Mouse (Mus musculus): Measurements from ENCODE around the gene Mitf. TPM values are rescaled to one million over a fixed set of nuclear protein-coding genes. Genes with fewer than 3 reads are reported as not detected.

Gene Mitf
- total and polyA plus RNA-seq, 3 experiments = 0.33 TPM; not detected in 2

DNA sequence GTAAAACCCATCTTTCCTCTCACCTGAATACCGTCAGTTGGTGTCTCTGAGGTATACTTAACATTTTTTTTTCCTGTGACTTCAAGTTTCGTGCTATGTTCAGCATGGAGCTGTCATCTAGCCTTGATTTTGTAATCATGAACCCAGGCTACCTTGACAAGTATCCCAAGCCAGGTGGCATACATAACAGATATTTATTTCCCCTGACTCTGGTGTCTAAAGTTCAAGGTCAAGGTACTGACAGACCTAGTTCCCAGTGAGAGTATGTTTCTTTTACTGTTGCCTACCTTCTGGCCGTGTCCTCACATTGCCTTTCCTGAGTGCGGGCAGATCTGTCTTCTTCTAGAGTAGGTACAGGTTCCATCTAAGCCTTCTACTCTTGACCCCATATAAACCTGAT is 78.1 kb downstream of the Mitf start:
- Histone ChIP-seq H3K4me3 (ENCODE audit: low read depth, low read length) (no peak overlapping the region), H3K9me3 (replicated peaks) (peaks cover 31% of the 10 kb centered on the region), H3K4me1 (ENCODE audit: insufficient read depth, low read depth, low read length) (no peaks in the 10 kb centered on the region), H3K36me3 (replicated peaks) (no peaks in the 10 kb centered on the region), H3K27me3 (ENCODE audit: insufficient read depth, low read length) (no peaks in the 10 kb centered on the region)
- TF ChIP-seq CTCF (IDR thresholded peaks at IDR 0.05; ENCODE audit: low read depth, low read length) = no peak
- no peak for TF ChIP-seq POLR2AphosphoS5 (IDR thresholded peaks at IDR 0.05; ENCODE audit: insufficient replicate concordance, low read depth, low read length)
- TF ChIP-seq GATA1 (IDR thresholded peaks at IDR 0.05; ENCODE audit: borderline replicate concordance, low read length) = no peak
- TF ChIP-seq TAL1 (conservative IDR thresholded peaks at IDR 0.05; ENCODE audit: low read depth, low read length) = no peak
- no peak for TF ChIP-seq GATA2 (IDR thresholded peaks at IDR 0.05; ENCODE audit: borderline replicate concordance, low read depth, low read length)
- DNase-seq (ENCODE audit: low spot score) (no peak), ATAC-seq (ENCODE audit: extremely low read depth, insufficient number of reproducible peaks, low FRiP score, poor library complexity, severe bottlenecking) (no peak)

DNA sequence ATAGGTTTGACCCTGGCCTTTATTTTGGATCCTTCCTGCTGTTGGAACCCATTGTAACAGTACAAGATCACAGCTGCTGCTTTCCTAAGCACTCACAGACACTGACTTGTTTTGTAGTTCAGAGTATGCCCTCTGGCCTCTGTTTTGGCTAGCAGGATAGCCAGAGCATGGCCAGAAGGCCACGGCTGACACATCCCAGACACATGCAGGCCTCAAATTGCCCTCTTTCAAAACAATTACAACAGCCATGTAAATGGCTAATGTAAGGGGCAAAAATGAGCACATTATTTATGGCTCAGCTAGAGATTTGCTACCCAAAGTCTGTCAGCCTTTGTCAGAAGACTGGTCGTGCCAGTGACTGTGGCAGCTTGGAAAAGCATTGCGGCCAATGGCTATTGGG is 78.8 kb downstream of the Mitf start:
- ATAC-seq (ENCODE audit: extremely low read depth, insufficient number of reproducible peaks, low FRiP score, poor library complexity, severe bottlenecking) = no peak
- TF ChIP-seq POLR2AphosphoS5 (IDR thresholded peaks at IDR 0.05; ENCODE audit: insufficient replicate concordance, low read depth, low read length) (no peak), CTCF (IDR thresholded peaks at IDR 0.05; ENCODE audit: low read depth, low read length) (no peak), GATA2 (IDR thresholded peaks at IDR 0.05; ENCODE audit: borderline replicate concordance, low read depth, low read length) (no peak), GATA1 (IDR thresholded peaks at IDR 0.05; ENCODE audit: borderline replicate concordance, low read length) (no peak), TAL1 (conservative IDR thresholded peaks at IDR 0.05; ENCODE audit: low read depth, low read length) (no peak)
- H3K4me3 ChIP-seq (ENCODE audit: low read depth, low read length) = no peak overlapping the region

DNA sequence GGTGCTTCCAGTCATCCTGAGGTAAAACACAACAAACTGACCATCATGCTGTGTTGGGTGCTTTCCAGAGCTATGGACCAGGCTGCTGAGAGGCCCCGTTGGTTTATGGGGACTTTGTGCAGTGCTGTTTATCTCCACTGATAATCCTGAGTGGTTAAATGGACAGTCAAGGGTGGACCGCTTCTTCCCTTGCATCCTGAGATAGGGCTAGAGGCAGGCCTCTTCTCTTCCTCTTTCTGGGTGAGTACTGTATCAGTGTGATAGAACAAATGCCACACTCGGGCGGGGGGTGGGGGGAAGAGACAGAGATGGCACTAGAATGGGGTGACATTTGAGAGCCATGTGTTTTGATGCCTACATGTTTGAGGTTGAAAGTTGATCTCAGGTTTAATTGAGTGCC is 81.0 kb downstream of the Mitf start:
- ATAC-seq (ENCODE audit: extremely low read depth, insufficient number of reproducible peaks, low FRiP score, poor library complexity, severe bottlenecking) = no peak
- Histone ChIP-seq H3K4me3 (ENCODE audit: low read depth, low read length) (no peak overlapping the region), H3K36me3 (replicated peaks) (no peaks in the 10 kb centered on the region), H3K4me1 (ENCODE audit: insufficient read depth, low read depth, low read length) (no peaks in the 10 kb centered on the region), H3K27me3 (ENCODE audit: insufficient read depth, low read length) (no peaks in the 10 kb centered on the region), H3K9me3 (replicated peaks) (peaks cover 33% of the 10 kb centered on the region)
- no peak for DNase-seq (ENCODE audit: low spot score)
- TF ChIP-seq POLR2AphosphoS5 (IDR thresholded peaks at IDR 0.05; ENCODE audit: insufficient replicate concordance, low read depth, low read length) (no peak), CTCF (IDR thresholded peaks at IDR 0.05; ENCODE audit: low read depth, low read length) (no peak), GATA1 (IDR thresholded peaks at IDR 0.05; ENCODE audit: borderline replicate concordance, low read length) (no peak), TAL1 (conservative IDR thresholded peaks at IDR 0.05; ENCODE audit: low read depth, low read length) (no peak), GATA2 (IDR thresholded peaks at IDR 0.05; ENCODE audit: borderline replicate concordance, low read depth, low read length) (no peak)

More for the DNA sequence above, 78.8 kb downstream of the Mitf start:
- DNase-seq (ENCODE audit: low spot score) = no peak
- Histone ChIP-seq H3K4me1 (ENCODE audit: insufficient read depth, low read depth, low read length) (no peaks in the 10 kb centered on the region), H3K36me3 (replicated peaks) (no peaks in the 10 kb centered on the region), H3K9me3 (replicated peaks) (peaks cover 31% of the 10 kb centered on the region), H3K27me3 (ENCODE audit: insufficient read depth, low read length) (no peaks in the 10 kb centered on the region)

DNA sequence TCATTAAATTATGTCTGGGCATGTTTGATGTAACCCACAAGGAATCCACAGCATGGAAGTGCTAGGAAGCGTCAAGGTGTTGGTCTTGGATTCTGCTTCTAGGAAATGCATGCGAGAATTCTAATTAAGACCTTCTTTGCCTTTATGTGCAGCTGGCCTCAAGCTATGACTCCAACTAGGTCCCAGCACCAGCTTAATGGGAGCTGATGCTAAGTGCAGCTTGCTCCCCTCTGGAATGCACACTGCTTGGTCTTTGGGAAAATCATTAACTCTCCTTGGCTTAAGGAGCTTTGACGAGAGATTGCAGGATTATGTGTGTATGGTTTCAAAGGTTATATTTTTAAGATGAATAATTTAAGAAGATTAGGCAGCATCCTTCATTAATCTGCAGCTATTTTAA is 81.7 kb downstream of the Mitf start:
- peaks cover 40% of the 10 kb centered on the region for H3K9me3 ChIP-seq (replicated peaks)
- no peaks in the 10 kb centered on the region for H3K4me1 ChIP-seq (ENCODE audit: insufficient read depth, low read depth, low read length)
- no peak for ATAC-seq (ENCODE audit: extremely low read depth, insufficient number of reproducible peaks, low FRiP score, poor library complexity, severe bottlenecking)
- H3K27me3 ChIP-seq (ENCODE audit: insufficient read depth, low read length) = no peaks in the 10 kb centered on the region
- no peaks in the 10 kb centered on the region for H3K36me3 ChIP-seq (replicated peaks)
- DNase-seq (ENCODE audit: low spot score) = no peak
- TF ChIP-seq GATA2 (IDR thresholded peaks at IDR 0.05; ENCODE audit: borderline replicate concordance, low read depth, low read length) = no peak
- no peak for TF ChIP-seq GATA1 (IDR thresholded peaks at IDR 0.05; ENCODE audit: borderline replicate concordance, low read length)
- no peak for TF ChIP-seq CTCF (IDR thresholded peaks at IDR 0.05; ENCODE audit: low read depth, low read length)
- H3K4me3 ChIP-seq (ENCODE audit: low read depth, low read length) = no peak overlapping the region

DNA sequence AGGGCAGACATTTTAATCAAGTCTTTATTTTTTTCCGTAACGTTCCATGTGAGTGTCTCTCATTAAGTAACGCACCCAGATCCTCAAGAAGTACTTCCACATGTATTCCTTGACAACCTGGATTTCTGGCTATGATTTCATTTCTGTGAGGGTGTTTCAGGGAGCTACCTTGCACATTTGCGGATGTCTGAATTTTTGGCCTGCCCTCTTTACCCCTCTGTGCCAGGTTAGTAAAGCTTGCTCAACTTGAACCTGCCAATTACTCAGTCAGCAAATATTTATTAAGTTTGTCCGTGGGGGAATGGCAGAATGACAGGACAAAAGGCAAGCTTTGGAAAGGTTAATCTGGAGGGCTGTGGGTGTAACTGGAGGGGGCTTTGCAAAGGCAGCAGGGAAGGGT is 86.7 kb downstream of the Mitf start:
- H3K27me3 ChIP-seq (ENCODE audit: insufficient read depth, low read length) = no peaks in the 10 kb centered on the region
- H3K36me3 ChIP-seq (replicated peaks) = no peaks in the 10 kb centered on the region
- no peak for DNase-seq (ENCODE audit: low spot score)
- H3K4me3 ChIP-seq (ENCODE audit: low read depth, low read length) = no peak overlapping the region
- H3K9me3 ChIP-seq (replicated peaks) = peaks cover 35% of the 10 kb centered on the region
- TF ChIP-seq GATA2 (IDR thresholded peaks at IDR 0.05; ENCODE audit: borderline replicate concordance, low read depth, low read length) (no peak), TAL1 (conservative IDR thresholded peaks at IDR 0.05; ENCODE audit: low read depth, low read length) (no peak), CTCF (IDR thresholded peaks at IDR 0.05; ENCODE audit: low read depth, low read length) (no peak), POLR2AphosphoS5 (IDR thresholded peaks at IDR 0.05; ENCODE audit: insufficient replicate concordance, low read depth, low read length) (no peak), GATA1 (IDR thresholded peaks at IDR 0.05; ENCODE audit: borderline replicate concordance, low read length) (no peak)
- ATAC-seq (ENCODE audit: extremely low read depth, insufficient number of reproducible peaks, low FRiP score, poor library complexity, severe bottlenecking) = no peak
- no peaks in the 10 kb centered on the region for H3K4me1 ChIP-seq (ENCODE audit: insufficient read depth, low read depth, low read length)

DNA sequence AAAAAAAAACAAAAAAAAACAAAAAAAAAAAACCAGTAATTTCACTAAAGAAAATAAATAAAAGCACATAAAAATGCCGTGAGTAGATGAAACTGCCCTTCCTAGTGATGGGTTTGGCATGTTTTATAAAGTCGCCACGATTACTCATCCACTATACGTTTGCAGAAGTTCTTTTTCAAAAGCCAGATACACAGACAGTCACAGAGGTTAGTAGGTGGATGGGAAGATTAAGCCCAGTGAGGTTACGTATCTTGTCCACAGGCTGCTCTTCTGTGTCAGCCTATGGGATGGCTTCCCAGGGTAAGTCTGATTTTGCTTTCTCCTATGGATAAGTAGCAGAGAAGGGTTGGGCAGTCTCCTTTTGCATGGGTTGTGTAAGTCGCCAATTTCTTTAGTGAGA is 90.3 kb downstream of the Mitf start:
- H3K9me3 ChIP-seq (replicated peaks) = peaks cover 41% of the 10 kb centered on the region
- no peak for ATAC-seq (ENCODE audit: extremely low read depth, insufficient number of reproducible peaks, low FRiP score, poor library complexity, severe bottlenecking)
- DNase-seq (ENCODE audit: low spot score) = no peak
- no peaks in the 10 kb centered on the region for H3K4me1 ChIP-seq (ENCODE audit: insufficient read depth, low read depth, low read length)
- no peak overlapping the region for H3K4me3 ChIP-seq (ENCODE audit: low read depth, low read length)
- TF ChIP-seq TAL1 (conservative IDR thresholded peaks at IDR 0.05; ENCODE audit: low read depth, low read length) (no peak), GATA1 (IDR thresholded peaks at IDR 0.05; ENCODE audit: borderline replicate concordance, low read length) (no peak), POLR2AphosphoS5 (IDR thresholded peaks at IDR 0.05; ENCODE audit: insufficient replicate concordance, low read depth, low read length) (no peak), GATA2 (IDR thresholded peaks at IDR 0.05; ENCODE audit: borderline replicate concordance, low read depth, low read length) (no peak), CTCF (IDR thresholded peaks at IDR 0.05; ENCODE audit: low read depth, low read length) (no peak)
- no peaks in the 10 kb centered on the region for H3K36me3 ChIP-seq (replicated peaks)
- no peaks in the 10 kb centered on the region for H3K27me3 ChIP-seq (ENCODE audit: insufficient read depth, low read length)

DNA sequence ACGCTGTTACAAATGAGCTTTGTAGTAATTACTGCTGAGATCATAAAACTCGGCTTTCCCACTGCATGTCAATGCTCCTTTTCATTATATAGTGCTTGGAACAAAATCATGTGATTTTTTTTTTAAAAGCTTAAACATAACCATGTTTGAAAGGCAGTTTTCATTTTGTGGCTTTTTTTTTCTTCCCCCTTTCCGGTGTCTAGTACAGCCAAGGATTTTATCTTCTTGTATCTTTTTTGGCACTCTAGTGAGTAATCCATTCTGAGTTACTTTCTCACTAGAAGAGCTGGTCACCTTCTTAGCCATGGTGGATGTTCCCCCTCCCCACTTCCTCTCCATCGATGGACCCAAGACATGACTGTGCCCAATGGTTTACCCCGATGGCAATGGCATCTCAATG is 91.2 kb downstream of the Mitf start:
- Histone ChIP-seq H3K4me1 (ENCODE audit: insufficient read depth, low read depth, low read length) (no peaks in the 10 kb centered on the region), H3K36me3 (replicated peaks) (no peaks in the 10 kb centered on the region), H3K4me3 (ENCODE audit: low read depth, low read length) (no peak overlapping the region), H3K27me3 (ENCODE audit: insufficient read depth, low read length) (no peaks in the 10 kb centered on the region), H3K9me3 (replicated peaks) (peaks cover 38% of the 10 kb centered on the region)
- TF ChIP-seq GATA2 (IDR thresholded peaks at IDR 0.05; ENCODE audit: borderline replicate concordance, low read depth, low read length) (no peak), TAL1 (conservative IDR thresholded peaks at IDR 0.05; ENCODE audit: low read depth, low read length) (no peak), POLR2AphosphoS5 (IDR thresholded peaks at IDR 0.05; ENCODE audit: insufficient replicate concordance, low read depth, low read length) (no peak), CTCF (IDR thresholded peaks at IDR 0.05; ENCODE audit: low read depth, low read length) (no peak), GATA1 (IDR thresholded peaks at IDR 0.05; ENCODE audit: borderline replicate concordance, low read length) (no peak)
- DNase-seq (ENCODE audit: low spot score) (no peak), ATAC-seq (ENCODE audit: extremely low read depth, insufficient number of reproducible peaks, low FRiP score, poor library complexity, severe bottlenecking) (no peak)
